Mouse (Mus musculus): ENCODE data around the gene Zbtb16. TPM values are rescaled to one million over a fixed set of nuclear protein-coding genes. Genes with fewer than 3 reads are reported as not detected.
A peak's percentile ranks its signal among the peaks of the same experiment; 100 is the strongest.

The Zbtb16 gene
- polyA plus RNA-seq, 1 experiment from 2014 or later: 0.28 TPM

GRCm38 (mm10) chr9:48652026-48652425, 184.0 kb downstream of the Zbtb16 start:
- H3K36me3 ChIP-seq (ENCODE audit: insufficient read depth, low read length): no peaks in the 10 kb centered on the region
- H3K9ac ChIP-seq (ENCODE audit: low read depth, low read length): no peak overlapping the region
- no peak overlapping the region for H3K4me3 ChIP-seq (replicated peaks; ENCODE audit: low read depth, low read length)
- ATAC-seq (replicated peaks; ENCODE audit: low FRiP score, low read depth) (no peak), DNase-seq (ENCODE audit: low spot score) (no peak)
- TF ChIP-seq CTCF (IDR thresholded peaks at IDR 0.05; ENCODE audit: low read depth): no peak
- 64% methylated on average over 4 of the region's 4 CpGs for WGBS
- H3K4me1 ChIP-seq (replicated peaks; ENCODE audit: insufficient read depth, low read length): peaks cover 9% of the 10 kb centered on the region; the same call in 1 of the 2 replicates
- no peak overlapping the region for H3K27ac ChIP-seq
- no peak overlapping the region for H3K4me2 ChIP-seq (ENCODE audit: low read length)
- H3K27me3 ChIP-seq (ENCODE audit: insufficient read depth, low read length): 0 out of 2 replicates have a peak, but pooled peaks cover 5% of the 10 kb centered on the region
- H3K9me3 ChIP-seq (replicated peaks; ENCODE audit: low read length): no peaks in the 10 kb centered on the region

GRCm38 (mm10) chr9:48650846-48651245, 185.2 kb downstream of the Zbtb16 start:
- no peak for DNase-seq (ENCODE audit: low spot score)
- Histone ChIP-seq H3K4me3 (replicated peaks; ENCODE audit: low read depth, low read length) (no peak overlapping the region), H3K9ac (ENCODE audit: low read depth, low read length) (no peak overlapping the region), H3K4me1 (replicated peaks; ENCODE audit: insufficient read depth, low read length) (peaks cover 9% of the 10 kb centered on the region; the same call in 1 of the 2 replicates), H3K27ac (no peak overlapping the region), H3K36me3 (ENCODE audit: insufficient read depth, low read length) (no peaks in the 10 kb centered on the region), H3K27me3 (ENCODE audit: insufficient read depth, low read length) (0 out of 2 replicates have a peak, but pooled peaks cover 5% of the 10 kb centered on the region), H3K9me3 (replicated peaks; ENCODE audit: low read length) (no peaks in the 10 kb centered on the region), H3K4me2 (ENCODE audit: low read length) (no peak overlapping the region)
- no peak for ATAC-seq (replicated peaks; ENCODE audit: low FRiP score, low read depth)
- WGBS: 82% methylated on average over 2 of the region's 2 CpGs
- no peak for TF ChIP-seq CTCF (IDR thresholded peaks at IDR 0.05; ENCODE audit: low read depth)

GRCm38 (mm10) chr9:48649851-48650685, 186.0 kb downstream of the Zbtb16 start:
- 0 out of 2 replicates have a peak, but pooled peaks cover 5% of the 10 kb centered on the region for H3K27me3 ChIP-seq (ENCODE audit: insufficient read depth, low read length)
- H3K27ac ChIP-seq: no peak overlapping the region
- ATAC-seq (replicated peaks; ENCODE audit: low FRiP score, low read depth) (no peak), DNase-seq (ENCODE audit: low spot score) (no peak)
- H3K9ac ChIP-seq (ENCODE audit: low read depth, low read length): no peak overlapping the region
- 47% methylated on average over 17 of the region's 17 CpGs for WGBS
- H3K9me3 ChIP-seq (replicated peaks; ENCODE audit: low read length): no peaks in the 10 kb centered on the region
- H3K4me2 ChIP-seq (ENCODE audit: low read length): peak overlapping the region; percentile 49
- peaks cover 9% of the 10 kb centered on the region; the same call in 1 of the 2 replicates for H3K4me1 ChIP-seq (replicated peaks; ENCODE audit: insufficient read depth, low read length)
- 0 out of 2 replicates have a peak overlapping the region, but pooled peaks have one; percentile 12 for H3K4me3 ChIP-seq (replicated peaks; ENCODE audit: low read depth, low read length)
- TF ChIP-seq CTCF (IDR thresholded peaks at IDR 0.05; ENCODE audit: low read depth): no peak
- no peaks in the 10 kb centered on the region for H3K36me3 ChIP-seq (ENCODE audit: insufficient read depth, low read length)

- DNase-seq (ENCODE audit: low spot score) (peak; percentile 55), ATAC-seq (replicated peaks; ENCODE audit: low FRiP score, low read depth) (peak; percentile 78)
- WGBS: 4% methylated on average over 22 of the region's 22 CpGs
- Histone ChIP-seq H3K9ac (ENCODE audit: low read depth, low read length) (no peak overlapping the region), H3K27ac (no peak overlapping the region), H3K36me3 (ENCODE audit: insufficient read depth, low read length) (no peaks in the 10 kb centered on the region), H3K4me1 (replicated peaks; ENCODE audit: insufficient read depth, low read length) (peaks cover 9% of the 10 kb centered on the region; the same call in 1 of the 2 replicates), H3K4me2 (ENCODE audit: low read length) (peak overlapping the region; percentile 49), H3K27me3 (ENCODE audit: insufficient read depth, low read length) (0 out of 2 replicates have a peak, but pooled peaks cover 5% of the 10 kb centered on the region), H3K4me3 (replicated peaks; ENCODE audit: low read depth, low read length) (peak overlapping the region; percentile 12; the same call in 1 of the 2 replicates), H3K9me3 (replicated peaks; ENCODE audit: low read length) (no peaks in the 10 kb centered on the region)
- TF ChIP-seq CTCF (IDR thresholded peaks at IDR 0.05; ENCODE audit: low read depth): no peak
Measured at GRCm38 (mm10) chr9:48649098-48649766, 186.8 kb downstream of the Zbtb16 start.

- DNase-seq (ENCODE audit: low spot score) (no peak), ATAC-seq (replicated peaks; ENCODE audit: low FRiP score, low read depth) (no peak)
- H3K36me3 ChIP-seq (ENCODE audit: insufficient read depth, low read length): no peaks in the 10 kb centered on the region
- H3K4me1 ChIP-seq (replicated peaks; ENCODE audit: insufficient read depth, low read length): peaks cover 9% of the 10 kb centered on the region; the same call in 1 of the 2 replicates
- H3K27me3 ChIP-seq (ENCODE audit: insufficient read depth, low read length): 0 out of 2 replicates have a peak, but pooled peaks cover 5% of the 10 kb centered on the region
- 43% methylated on average over 12 of the region's 12 CpGs for WGBS
- H3K27ac ChIP-seq: no peak overlapping the region
- no peak overlapping the region for H3K9ac ChIP-seq (ENCODE audit: low read depth, low read length)
- H3K9me3 ChIP-seq (replicated peaks; ENCODE audit: low read length): no peaks in the 10 kb centered on the region
- TF ChIP-seq CTCF (IDR thresholded peaks at IDR 0.05; ENCODE audit: low read depth): no peak
- no peak overlapping the region for H3K4me3 ChIP-seq (replicated peaks; ENCODE audit: low read depth, low read length)
- H3K4me2 ChIP-seq (ENCODE audit: low read length): 0 out of 2 replicates have a peak overlapping the region, but pooled peaks have one; percentile 2
Measured at GRCm38 (mm10) chr9:48648285-48649097, 187.5 kb downstream of the Zbtb16 start.

All from kidney, postnatal 0 days (tissue).